Mouse (Mus musculus) embryonic fibroblast, embryonic 13.5 days (primary cell): ENCODE measurements around the gene Sirpb1a.
"Not testable (repeated sequence)": the region's sequence is repeated elsewhere in the genome, so short reads cannot be mapped to it uniquely, and the experiment has no call there.

Source experiments
- CTCF ChIP-seq: IDR thresholded peaks from 2 replicates; pipeline ENCODE4 v1.5.1; 2011; ENCODE audit warnings: mild to moderate bottlenecking, control low read depth, low read length, moderate library complexity, borderline replicate concordance; ENCODE audit not compliant: insufficient read depth
- POLR2A ChIP-seq: IDR thresholded peaks from 2 replicates; pipeline ENCODE4 v1.6.1; 2011; ENCODE audit warnings: low read depth, mild to moderate bottlenecking, control low read depth, low read length, moderate library complexity

DNA sequence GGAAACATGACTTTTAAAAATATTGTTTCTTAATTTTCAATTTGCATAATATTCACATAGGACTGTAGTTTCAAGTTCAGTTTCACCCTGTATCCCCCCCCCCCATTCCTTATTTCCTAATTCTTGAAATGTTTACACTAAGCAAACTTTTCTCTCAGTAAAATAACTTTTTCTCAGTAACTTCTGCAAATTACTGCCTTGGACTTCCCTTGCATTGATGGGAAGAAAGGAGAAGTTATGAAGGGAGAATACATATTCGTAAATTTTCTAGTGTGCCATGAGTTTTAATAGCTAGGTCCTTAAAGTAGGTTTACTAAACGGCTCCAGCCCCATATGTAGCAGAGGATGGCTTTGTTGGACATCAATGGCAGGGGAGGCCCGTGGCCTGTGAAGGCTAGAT lies 80.7 kb downstream of the Sirpb1a start:
- TF ChIP-seq CTCF, POLR2A: not testable (repeated sequence)
